ENCODE assay signal across 8 mouse cellular contexts in the genomic region with DNA sequence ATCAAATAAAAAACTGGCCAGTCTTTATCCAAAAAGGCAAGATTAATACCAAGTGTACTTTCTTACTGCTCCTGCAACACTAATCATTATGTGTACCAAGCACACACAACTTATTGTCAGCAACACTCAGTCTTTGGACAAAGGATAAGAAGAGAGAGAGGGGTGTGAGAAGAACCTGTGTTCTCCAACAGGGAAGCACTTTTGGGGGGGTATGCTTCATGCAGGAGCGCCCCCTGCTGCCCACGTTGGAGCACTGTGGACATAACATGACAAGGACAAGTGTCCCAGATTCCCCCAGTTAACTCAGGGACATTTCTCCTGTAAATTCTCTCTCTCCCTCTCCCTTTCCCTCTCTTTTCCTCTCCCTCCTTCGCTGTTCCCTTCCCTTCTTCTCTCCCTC. TPM values are rescaled to one million over a fixed set of nuclear protein-coding genes. Genes with fewer than 3 reads are reported as not detected.
DNase-seq lines count a peak whose midpoint lies in the region; ATAC-seq lines count a peak whose summit lies in the region.

No protein-coding gene starts in this region.

- no peak overlapping the region for H3K9ac ChIP-seq in heart, embryonic 12.5 days
- H3K9ac ChIP-seq in neural tube, embryonic 15.5 days (replicated peaks): no peak overlapping the region

- H3K4me1 ChIP-seq in heart, embryonic 12.5 days (replicated peaks): no peaks in the 10 kb centered on the region
- peaks cover 20% of the 10 kb centered on the region for H3K4me1 ChIP-seq in neural tube, embryonic 15.5 days

- H3K9me3 ChIP-seq in heart, embryonic 12.5 days (replicated peaks): no peaks in the 10 kb centered on the region
- H3K9me3 ChIP-seq in neural tube, embryonic 15.5 days (replicated peaks): no peaks in the 10 kb centered on the region

- no peak for ATAC-seq in heart, embryonic 12.5 days (ENCODE audit: insufficient number of reproducible peaks, low FRiP score)
- no peak for ATAC-seq in neural tube, embryonic 15.5 days (ENCODE audit: low FRiP score)

- peak; percentile 10 to 36 for DNase-seq in heart, adult 18-20 months
- peak; percentile 3 for DNase-seq in 3134 (ENCODE audit: extremely low read depth, insufficient read length, low spot score)
- DNase-seq in adrenal gland, adult 8-10 months: peak; percentile 18
- DNase-seq in embryo, embryonic 9.5 days (ENCODE audit: extremely low spot score): peak; percentile 57
- peak; percentile 23 to 33 for DNase-seq in layer of hippocampus, adult 8-10 months (ENCODE audit: low spot score in 2 of 2)
- DNase-seq in thymus, postnatal 36 days: no peak

- H3K4me3 ChIP-seq in heart, embryonic 12.5 days: no peak overlapping the region
- no peak overlapping the region for H3K4me3 ChIP-seq in neural tube, embryonic 15.5 days (replicated peaks)

- H3K27ac ChIP-seq in heart, embryonic 12.5 days (ENCODE audit: poor library complexity, severe bottlenecking): no peak overlapping the region
- no peak overlapping the region for H3K27ac ChIP-seq in neural tube, embryonic 15.5 days (replicated peaks)

- H3K4me2 ChIP-seq in heart, embryonic 12.5 days: no peak overlapping the region
- peak overlapping the region; percentile 84 for H3K4me2 ChIP-seq in neural tube, embryonic 15.5 days

- peaks cover 15% of the 10 kb centered on the region; the same call in 1 of the 2 replicates for H3K27me3 ChIP-seq in heart, embryonic 12.5 days (replicated peaks)
- no peaks in the 10 kb centered on the region for H3K27me3 ChIP-seq in neural tube, embryonic 15.5 days (replicated peaks)

- H3K36me3 ChIP-seq in heart, embryonic 12.5 days: no peaks in the 10 kb centered on the region
- H3K36me3 ChIP-seq in neural tube, embryonic 15.5 days: no peaks in the 10 kb centered on the region

- 0% methylated on average over 3 of the region's 3 CpGs for WGBS in heart, embryonic 12.5 days
- 2% methylated on average over 3 of the region's 3 CpGs for WGBS in neural tube, embryonic 15.5 days

RNA-seq across cellular contexts. Expression of a gene that starts 3.7 kb away (rescaled TPM):
- total RNA-seq in heart, adult 18-20 months (2021): under 1 TPM; 0.60 to 0.95 TPM
- 2.1 and 3.0 TPM in 2 replicates for polyA plus RNA-seq in heart, embryonic 12.5 days (2016; fragmentation: Nextera tagmentation; extraction: Ambion mirVana)
- under 1 TPM in 2 of 4 experiments, not detected in 2; 0.08 to 0.18 TPM for total RNA-seq in adrenal gland, adult 8-10 months (2022)
- 100 to 1,000 TPM; 137 to 162 (median 148) TPM for total RNA-seq in layer of hippocampus, adult 8-10 months (2022)
- polyA plus RNA-seq in neural tube, embryonic 15.5 days (2015; fragmentation: Nextera tagmentation; extraction: Ambion mirVana): 10.7 and 15.3 TPM in 2 replicates

Comparison
In these comparisons a context has a peak if more than half of its experiments do, and no peak if none do; other contexts are left out.
1. DNase-seq: peak in heart, adult 18-20 months (2 of 2), 3134 (single experiment), adrenal gland, adult 8-10 months (single experiment), embryo, embryonic 9.5 days (single experiment) and layer of hippocampus, adult 8-10 months (2 of 2); none in thymus, postnatal 36 days (0 of 2).
2. RNA of a gene that starts 3.7 kb away (total RNA-seq): 137 to 162 TPM in layer of hippocampus, adult 8-10 months; 0.60 to 0.95 TPM in heart, adult 18-20 months and 0.08 to 0.18 TPM in adrenal gland, adult 8-10 months; every median in the first group is over 10 times any median in the second.